Mouse (Mus musculus) kidney, adult 2 months (tissue): ENCODE measurements around the gene Zbtb25. TPM values are rescaled to one million over a fixed set of nuclear protein-coding genes. Genes with fewer than 3 reads are reported as not detected.
A peak's percentile ranks its signal among the peaks of the same experiment; 100 is the strongest.

Experiments used
- DNase-seq: peaks from one replicate; pipeline ENCODE4 v3.0.0; 2021
- H3K27ac ChIP-seq: fragments of 200-500 bp; 2 replicates; pipeline ENCODE4 v1.5.1; 2012; ENCODE audit warnings: low read depth, low read length, control low read depth, inconsistent platforms; ENCODE audit not compliant: insufficient read depth
- H3K27me3 ChIP-seq: fragments of 200-500 bp; replicated peaks from 2 replicates; pipeline ENCODE4 v1.6.1; 2012; ENCODE audit warnings: mild to moderate bottlenecking, moderate library complexity, low read length, inconsistent platforms; ENCODE audit not compliant: control insufficient read depth, insufficient read depth
- H3K36me3 ChIP-seq: fragments of 200-500 bp; 2 replicates; pipeline ENCODE4 v1.6.1; 2012; ENCODE audit warnings: mild to moderate bottlenecking, moderate library complexity, low read length, inconsistent platforms; ENCODE audit not compliant: control insufficient read depth, insufficient read depth
- H3K4me1 ChIP-seq: fragments of 200-500 bp; 2 replicates; pipeline ENCODE4 v1.6.1; 2011; ENCODE audit warnings: low read length; ENCODE audit not compliant: control insufficient read depth, insufficient read depth
- H3K4me3 ChIP-seq: fragments of 200-500 bp; 2 replicates; pipeline ENCODE4 v1.5.1; 2011; ENCODE audit warnings: mild to moderate bottlenecking, low read depth, low read length, control low read depth; ENCODE audit not compliant: insufficient read depth
- CTCF ChIP-seq: fragments of 200-500 bp; conservative IDR thresholded peaks from 2 replicates; pipeline ENCODE4 v1.5.1; 2011; ENCODE audit warnings: low read depth, mild to moderate bottlenecking, control low read depth, low read length, moderate library complexity, mixed read lengths; ENCODE audit not compliant: insufficient read depth, insufficient read length
- POLR2A ChIP-seq: fragments of 200-500 bp; IDR thresholded peaks from one replicate; pipeline ENCODE4 v1.6.1; 2011; ENCODE audit warnings: low read depth, low read length, control low read depth
- WGBS: fragments of 180-500 bp; shearing (Covaris S2); methylation state at CpG from one replicate; pipeline ENCODE4 v1.1.7; 2018; 5-methylcytosine and 5-hydroxymethylcytosine counted together
- polyA plus RNA-seq: library from polyadenylated mRNA; depleted of rRNA; stranded (reverse); fragments of >200 nt; gene quantifications from 2 replicates; pipeline ENCODE4 v1.2.3, GENCODE M21; 2012

The Zbtb25 gene
- polyA plus RNA-seq, 1 experiment = 5.9 TPM

- Histone ChIP-seq H3K27ac (no peak overlapping the region), H3K36me3 (no peaks in the 10 kb centered on the region), H3K27me3 (no peaks in the 10 kb centered on the region), H3K4me1 (no peaks in the 10 kb centered on the region), H3K4me3 (no peak overlapping the region)
- no peak for TF ChIP-seq POLR2A
- TF ChIP-seq CTCF = no peak
- WGBS = 74% methylated on average over 17 of the region's 17 CpGs
- DNase-seq = no peak
These were observed 33.1 kb downstream of the Zbtb25 start for GRCm38 (mm10) chr12:76336111-76336965.

GRCm38 (mm10) chr12:76335641-76336040 lies 33.8 kb downstream of the Zbtb25 start:
- TF ChIP-seq POLR2A = no peak
- no peak for TF ChIP-seq CTCF
- WGBS = 75% methylated on average over 5 of the region's 5 CpGs
- no peak for DNase-seq
- no peaks in the 10 kb centered on the region for H3K36me3 ChIP-seq
- H3K27me3 ChIP-seq = no peaks in the 10 kb centered on the region
- H3K4me3 ChIP-seq = no peak overlapping the region
- H3K4me1 ChIP-seq = no peaks in the 10 kb centered on the region
- H3K27ac ChIP-seq = no peak overlapping the region

GRCm38 (mm10) chr12:76333688-76334087 lies 35.7 kb downstream of the Zbtb25 start:
- Histone ChIP-seq H3K4me1 (no peaks in the 10 kb centered on the region), H3K27me3 (no peaks in the 10 kb centered on the region), H3K36me3 (no peaks in the 10 kb centered on the region), H3K27ac (no peak overlapping the region), H3K4me3 (no peak overlapping the region)
- 94% methylated on average over 5 of the region's 5 CpGs for WGBS
- no peak for DNase-seq
- no peak for TF ChIP-seq POLR2A
- TF ChIP-seq CTCF = no peak

- H3K4me3 ChIP-seq = no peak overlapping the region
- no peaks in the 10 kb centered on the region for H3K27me3 ChIP-seq
- TF ChIP-seq CTCF = no peak
- no peak for TF ChIP-seq POLR2A
- H3K36me3 ChIP-seq = no peaks in the 10 kb centered on the region
- no peak for DNase-seq
- no peak overlapping the region for H3K27ac ChIP-seq
- 80% methylated on average over 6 of the region's 6 CpGs for WGBS
- no peaks in the 10 kb centered on the region for H3K4me1 ChIP-seq
These were observed 40.6 kb downstream of the Zbtb25 start for GRCm38 (mm10) chr12:76328567-76329354.

- 89% methylated on average over 23 of the region's 23 CpGs for WGBS
- no peaks in the 10 kb centered on the region for H3K4me1 ChIP-seq
- no peaks in the 10 kb centered on the region; the same call in 1 of the 2 replicates for H3K36me3 ChIP-seq
- H3K27me3 ChIP-seq = no peaks in the 10 kb centered on the region
- no peak overlapping the region for H3K4me3 ChIP-seq
- TF ChIP-seq CTCF (no peak), POLR2A (no peak)
- no peak overlapping the region for H3K27ac ChIP-seq
- DNase-seq = no peak
These were observed 42.8 kb downstream of the Zbtb25 start for GRCm38 (mm10) chr12:76326437-76327220.

GRCm38 (mm10) chr12:76324679-76325431 lies 44.5 kb downstream of the Zbtb25 start, which contains the start of gene Akap5:
TSS of gene Akap5 (plus strand) at chr12:76324891.
- TF ChIP-seq POLR2A = no peak
- WGBS = 18% methylated on average over 53 of the region's 53 CpGs
- no peak for DNase-seq
- Histone ChIP-seq H3K27me3 (no peaks in the 10 kb centered on the region), H3K27ac (no peak within 1 kb of the TSS), H3K4me1 (no peaks in the 10 kb centered on the region), H3K36me3 (no peaks in the 10 kb centered on the region; the same call in 1 of the 2 replicates), H3K4me3 (peak within 1 kb of the TSS; percentile 36)
